8 mouse cellular contexts compared by ENCODE assay signal in genomic region chr9:123491917-123492585, GRCm38 (mm10). TPM values are rescaled to one million over a fixed set of nuclear protein-coding genes. Genes with fewer than 3 reads are reported as not detected.
A peak's percentile ranks its signal among the peaks of the same experiment; 100 is the strongest.
DNase-seq lines count a peak whose midpoint lies in the region; ATAC-seq and TF ChIP-seq lines count a peak whose summit lies in the region.

No protein-coding gene starts in this region.

- no peak overlapping the region for H3K27ac ChIP-seq in forebrain, postnatal 0 days (ENCODE audit: low read depth, low read length)
- H3K27ac ChIP-seq in liver, postnatal 0 days (ENCODE audit: low read depth), result no peak overlapping the region

- no peak for TF ChIP-seq EP300 in liver, postnatal 0 days (IDR thresholded peaks at IDR 0.05; ENCODE audit: low read depth)

- DNase-seq in left cerebral cortex, postnatal 10 days (ENCODE audit: extremely low spot score in 1 of 2, low spot score in 2 of 2), result peak; percentile 52 to 67
- no peak for DNase-seq in left cerebral cortex, adult 11 months (ENCODE audit: low spot score)
- DNase-seq in adrenal gland, postnatal 36 days, result peak; percentile 20 to 36
- peak; percentile 70 for DNase-seq in forebrain, postnatal 0 days
- DNase-seq in kidney, adult 8-10 months, result peak; percentile 49
- peak; percentile 51 for DNase-seq in liver, postnatal 0 days
- DNase-seq in urinary bladder, postnatal 36 days (ENCODE audit: low spot score in 2 of 2), result no peak

- no peak overlapping the region for H3K4me2 ChIP-seq in forebrain, postnatal 0 days (ENCODE audit: low read depth)
- peak overlapping the region; percentile 7; the same call in 1 of the 2 replicates for H3K4me2 ChIP-seq in liver, postnatal 0 days (ENCODE audit: low read depth, low read length)

- H3K27me3 ChIP-seq in forebrain, postnatal 0 days (ENCODE audit: insufficient read depth, low read length), result no peaks in the 10 kb centered on the region
- H3K27me3 ChIP-seq in liver, postnatal 0 days (ENCODE audit: insufficient read depth, low read length), result no peaks in the 10 kb centered on the region

- H3K36me3 ChIP-seq in forebrain, postnatal 0 days (ENCODE audit: insufficient read depth), result no peaks in the 10 kb centered on the region
- H3K36me3 ChIP-seq in liver, postnatal 0 days (replicated peaks; ENCODE audit: insufficient read depth, low read length), result peaks cover 3% of the 10 kb centered on the region

- ATAC-seq in forebrain, postnatal 0 days, result peak; percentile 90
- 0 out of 2 replicates have a peak, but pooled peaks have one; percentile 14 for ATAC-seq in liver, postnatal 0 days
- ATAC-seq in megakaryocyte, adult 5-6 weeks (ENCODE audit: poor library complexity, severe bottlenecking), result no peak

- H3K4me1 ChIP-seq in forebrain, postnatal 0 days (ENCODE audit: insufficient read depth), result no peaks in the 10 kb centered on the region
- H3K4me1 ChIP-seq in liver, postnatal 0 days (ENCODE audit: insufficient read depth), result peaks cover 35% of the 10 kb centered on the region

- 52% methylated on average over 9 of the region's 9 CpGs for WGBS in forebrain, postnatal 0 days
- WGBS in liver, postnatal 0 days (ENCODE audit: insufficient replicate concordance), result 58% methylated on average over 9 of the region's 9 CpGs

- TF ChIP-seq CTCF in forebrain, postnatal 0 days (IDR thresholded peaks at IDR 0.05; ENCODE audit: low read depth), result no peak
- TF ChIP-seq CTCF in liver, postnatal 0 days (IDR thresholded peaks at IDR 0.05; ENCODE audit: low read depth), result no peak

- intact Hi-C loops in left cerebral cortex, postnatal 10 days (cut with DNase I), result no loop called here

- no peak overlapping the region for H3K9ac ChIP-seq in forebrain, postnatal 0 days
- 0 out of 2 replicates have a peak overlapping the region, but pooled peaks have one; percentile 9 for H3K9ac ChIP-seq in liver, postnatal 0 days (replicated peaks)

- H3K4me3 ChIP-seq in forebrain, postnatal 0 days (ENCODE audit: low read depth, low read length), result no peak overlapping the region
- no peak overlapping the region for H3K4me3 ChIP-seq in liver, postnatal 0 days (ENCODE audit: low read depth, low read length)

- no peaks in the 10 kb centered on the region for H3K9me3 ChIP-seq in forebrain, postnatal 0 days (ENCODE audit: low read length)
- no peaks in the 10 kb centered on the region for H3K9me3 ChIP-seq in liver, postnatal 0 days (ENCODE audit: low read length)

RNA-seq across cellular contexts. Expression of gene Limd1, which starts 13.5 kb away (rescaled TPM):
- total RNA-seq in left cerebral cortex, postnatal 10 days (2021), result 10 to 100 TPM in 1 of 2 experiments, 1 to 10 TPM in 1; 9.9 to 10.1 TPM
- total RNA-seq in adrenal gland, postnatal 36 days (2021), result 10 to 100 TPM; 27.4 to 31.1 TPM
- 16.3 and 23.8 TPM in 2 replicates for total RNA-seq in forebrain, postnatal 0 days (2014; rRNA removed)
- polyA plus RNA-seq in forebrain, postnatal 0 days (2015; fragmentation: Nextera tagmentation; extraction: Ambion mirVana), result 8.8 and 9.1 TPM in 2 replicates
- 11.9 and 12.4 TPM in 2 replicates for polyA plus RNA-seq in liver, postnatal 0 days (2015; fragmentation: Nextera tagmentation; extraction: Ambion mirVana)
- total RNA-seq in megakaryocyte, adult 5-6 weeks (2015), result 47.3 and 50.7 TPM in 2 replicates
- total RNA-seq in megakaryocyte, adult 5-6 weeks (2017), result 48.5 and 49.2 TPM in 2 replicates

RNA-seq across cellular contexts. Expression of gene Sacm1l, which starts 37.5 kb away (rescaled TPM):
- total RNA-seq in left cerebral cortex, postnatal 10 days (2021), result 10 to 100 TPM; 42.4 to 46.1 TPM
- total RNA-seq in adrenal gland, postnatal 36 days (2021), result 100 to 1,000 TPM in 1 of 2 experiments, 10 to 100 TPM in 1; 95.7 to 158 TPM
- total RNA-seq in forebrain, postnatal 0 days (2014; rRNA removed), result 38.9 and 45.1 TPM in 2 replicates
- polyA plus RNA-seq in forebrain, postnatal 0 days (2015; fragmentation: Nextera tagmentation; extraction: Ambion mirVana), result 25.1 and 33.1 TPM in 2 replicates
- polyA plus RNA-seq in liver, postnatal 0 days (2015; fragmentation: Nextera tagmentation; extraction: Ambion mirVana), result 21.0 and 22.2 TPM in 2 replicates
- total RNA-seq in megakaryocyte, adult 5-6 weeks (2015), result 38.9 and 41.4 TPM in 2 replicates
- 46.1 and 49.5 TPM in 2 replicates for total RNA-seq in megakaryocyte, adult 5-6 weeks (2017)

Comparison
In these comparisons a context has a peak if more than half of its experiments do, and no peak if none do; other contexts are left out.
1. DNase-seq: peak in left cerebral cortex, postnatal 10 days (2 of 2), adrenal gland, postnatal 36 days (2 of 2), forebrain, postnatal 0 days (single experiment), kidney, adult 8-10 months (2 of 2) and liver, postnatal 0 days (single experiment); none in left cerebral cortex, adult 11 months (single experiment) and urinary bladder, postnatal 36 days (0 of 2).